Mouse (Mus musculus): ENCODE results near the gene Cmtr1. TPM values are rescaled to one million over a fixed set of nuclear protein-coding genes. Genes with fewer than 3 reads are reported as not detected.

Cmtr1 gene
- polyA plus RNA-seq, 1 experiment: 90.6 TPM

DNA sequence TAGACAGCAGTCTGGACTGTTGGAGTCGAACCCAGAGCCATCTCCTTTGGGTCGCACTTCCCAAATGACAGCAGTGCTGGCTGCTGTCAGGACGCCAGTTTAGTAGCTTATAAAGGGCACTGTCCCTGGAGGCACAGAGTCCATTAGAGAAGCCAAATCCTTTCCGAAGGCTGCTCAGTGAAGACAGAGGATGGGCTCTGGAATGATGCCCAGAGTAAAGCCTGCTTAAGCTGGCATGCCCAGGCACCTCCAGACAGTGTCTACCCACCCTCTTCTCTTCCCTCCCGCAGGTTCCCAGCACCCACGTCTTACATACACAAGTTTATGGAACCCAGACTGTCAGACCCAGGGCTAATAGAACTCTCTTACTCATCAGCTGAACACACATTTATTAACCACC is 64.2 kb downstream of the Cmtr1 start:
- 83% methylated on average over 6 of the region's 6 CpGs for WGBS
- no peak overlapping the region for H3K4me3 ChIP-seq (replicated peaks; ENCODE audit: control insufficient read depth, low read depth, low read length)
- no peak overlapping the region for H3K27ac ChIP-seq (ENCODE audit: control insufficient read depth, insufficient read depth, low read depth, low read length, poor library complexity)
- TF ChIP-seq POLR2A (IDR thresholded peaks at IDR 0.05; ENCODE audit: borderline replicate concordance, control insufficient read depth, low read depth, low read length) (no peak), CTCF (IDR thresholded peaks at IDR 0.05; ENCODE audit: control insufficient read depth, insufficient read depth, low read length) (no peak)
- peaks cover 2% of the 10 kb centered on the region; the same call in 1 of the 2 replicates for H3K4me1 ChIP-seq (ENCODE audit: control insufficient read depth, insufficient read depth, low read length)

DNA sequence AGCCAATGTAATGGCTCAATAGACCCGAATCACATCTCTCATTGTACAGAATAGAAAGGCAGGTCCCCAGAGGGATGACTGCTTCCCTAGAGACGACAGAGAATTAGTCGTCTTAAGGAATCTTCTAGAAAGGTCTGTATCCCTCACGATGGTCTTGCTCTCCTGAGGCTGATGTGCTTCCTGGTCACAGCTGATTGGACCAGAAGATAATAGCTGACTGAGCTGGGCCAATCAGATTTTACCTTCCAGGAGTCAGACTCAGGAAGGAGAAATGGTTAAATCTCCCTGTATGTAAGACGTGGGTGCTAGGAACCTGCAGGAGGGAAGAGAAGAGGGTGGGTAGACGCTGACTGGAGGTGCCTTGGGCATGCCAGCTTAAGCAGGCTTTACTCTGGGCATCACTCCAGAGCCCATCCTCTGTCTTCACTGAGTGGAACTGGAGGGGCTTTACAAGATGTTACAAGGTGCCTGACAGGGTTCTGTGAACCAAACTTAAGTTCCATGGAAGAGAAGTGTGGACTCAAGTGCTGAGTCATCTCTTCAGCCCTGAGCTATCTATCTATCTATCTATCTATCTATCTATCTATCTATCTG is 64.7 kb downstream of the Cmtr1 start:
- Histone ChIP-seq H3K27ac (ENCODE audit: control insufficient read depth, insufficient read depth, low read depth, low read length, poor library complexity) (no peak overlapping the region), H3K4me3 (replicated peaks; ENCODE audit: control insufficient read depth, low read depth, low read length) (no peak overlapping the region), H3K4me1 (ENCODE audit: control insufficient read depth, insufficient read depth, low read length) (no peaks in the 10 kb centered on the region)
- 53% methylated on average over 6 of the region's 6 CpGs for WGBS
- TF ChIP-seq POLR2A (IDR thresholded peaks at IDR 0.05; ENCODE audit: borderline replicate concordance, control insufficient read depth, low read depth, low read length) (no peak), CTCF (IDR thresholded peaks at IDR 0.05; ENCODE audit: control insufficient read depth, insufficient read depth, low read length) (no peak)

DNA sequence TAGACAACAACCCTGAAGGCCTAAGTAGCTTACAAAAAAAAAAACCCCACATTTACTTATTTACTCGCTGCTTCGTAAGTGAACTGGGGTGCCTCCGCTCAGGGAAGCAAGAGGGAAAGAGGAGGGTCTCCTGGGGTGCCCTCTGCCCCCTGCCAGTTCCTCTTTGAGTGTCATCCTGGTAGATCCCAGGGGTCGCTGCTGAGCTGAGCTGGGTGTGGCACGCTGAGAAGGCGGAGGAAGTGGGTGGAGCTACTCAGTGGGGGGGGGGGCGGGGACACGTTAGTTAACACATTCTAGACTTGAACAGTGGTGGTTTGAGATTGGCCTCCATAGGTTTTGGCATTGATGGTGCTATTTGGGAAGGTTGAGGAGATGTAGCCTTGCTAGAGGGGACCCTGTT is 67.7 kb downstream of the Cmtr1 start:
- WGBS: 43% methylated on average over 8 of the region's 8 CpGs
- no peaks in the 10 kb centered on the region for H3K4me1 ChIP-seq (ENCODE audit: control insufficient read depth, insufficient read depth, low read length)
- TF ChIP-seq POLR2A (IDR thresholded peaks at IDR 0.05; ENCODE audit: borderline replicate concordance, control insufficient read depth, low read depth, low read length): no peak
- H3K4me3 ChIP-seq (replicated peaks; ENCODE audit: control insufficient read depth, low read depth, low read length): no peak overlapping the region
- H3K27ac ChIP-seq (ENCODE audit: control insufficient read depth, insufficient read depth, low read depth, low read length, poor library complexity): no peak overlapping the region

DNA sequence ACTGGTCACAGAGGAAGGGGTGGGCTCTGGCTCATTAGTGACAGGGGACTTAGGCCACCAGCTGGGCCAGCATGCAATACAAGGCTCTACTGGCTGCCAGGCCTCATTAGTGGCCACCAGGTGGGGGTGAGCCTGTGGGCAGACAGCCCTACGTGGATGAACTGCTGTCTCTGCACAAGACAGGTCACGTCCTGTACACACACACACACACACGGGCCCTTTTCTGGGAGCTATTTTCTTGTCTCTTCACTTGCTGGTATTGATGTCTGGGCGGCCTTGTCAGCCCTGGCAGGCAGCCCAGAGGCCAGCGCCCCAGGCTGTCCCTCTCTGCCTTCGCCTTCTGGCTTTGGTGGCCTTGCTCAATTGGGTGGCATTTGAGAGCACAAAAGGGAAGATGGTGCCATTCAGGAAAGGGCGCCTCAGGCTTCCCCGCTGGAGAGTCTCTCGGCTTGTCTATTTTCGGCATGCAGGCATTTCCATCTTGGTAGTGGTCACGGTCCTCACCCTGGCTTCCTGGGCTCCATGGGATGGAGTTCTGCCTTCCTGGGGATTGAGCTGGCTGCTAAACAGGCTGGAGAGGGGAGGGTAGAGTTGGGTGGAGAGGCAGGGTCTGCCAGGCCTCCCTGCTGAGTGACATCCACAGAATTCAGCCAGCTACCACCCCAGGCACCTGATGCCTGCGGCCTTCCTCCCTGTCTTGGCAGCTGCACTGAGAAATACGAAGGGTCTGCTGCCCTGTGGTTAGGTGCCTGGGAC is 70.3 kb downstream of the Cmtr1 start:
- H3K4me1 ChIP-seq (ENCODE audit: control insufficient read depth, insufficient read depth, low read length): no peaks in the 10 kb centered on the region
- 55% methylated on average over 13 of the region's 13 CpGs for WGBS
- no peak overlapping the region for H3K27ac ChIP-seq (ENCODE audit: control insufficient read depth, insufficient read depth, low read depth, low read length, poor library complexity)

DNA sequence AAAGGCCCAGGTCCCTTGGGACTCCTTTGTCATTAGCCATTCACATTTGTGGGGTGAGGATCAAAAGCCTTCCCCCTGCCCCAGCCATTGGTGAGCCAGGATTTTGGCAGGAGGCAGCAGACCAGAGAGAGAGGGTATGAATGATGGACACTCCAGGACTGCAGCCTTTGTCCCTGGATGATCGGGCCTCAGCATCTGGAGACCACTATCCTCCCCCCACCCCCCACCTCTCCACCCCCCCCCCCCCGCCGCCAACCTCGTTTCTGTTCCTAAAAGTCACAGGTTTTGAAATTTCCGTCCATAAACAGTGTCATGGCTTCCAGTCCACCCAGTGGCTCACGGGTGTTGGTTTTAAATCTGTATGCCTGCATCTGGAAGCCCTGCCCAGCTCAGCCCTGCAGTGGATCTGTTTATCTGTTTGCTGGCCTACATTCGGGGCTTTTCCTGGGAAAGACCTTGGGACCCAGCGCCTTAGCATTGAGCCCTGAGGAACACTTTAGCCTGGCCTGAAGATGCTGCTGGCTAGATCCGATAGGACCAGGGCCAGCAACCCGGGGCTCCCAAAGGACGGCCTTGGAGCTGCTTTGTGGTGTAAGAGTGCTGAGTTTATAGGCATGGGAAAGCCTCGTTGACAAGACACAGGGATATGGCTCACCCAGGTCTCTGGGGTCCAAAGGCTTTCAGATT is 71.0 kb downstream of the Cmtr1 start:
- TF ChIP-seq POLR2A (IDR thresholded peaks at IDR 0.05; ENCODE audit: borderline replicate concordance, control insufficient read depth, low read depth, low read length) (no peak), CTCF (IDR thresholded peaks at IDR 0.05; ENCODE audit: control insufficient read depth, insufficient read depth, low read length) (no peak)
- no peaks in the 10 kb centered on the region for H3K4me1 ChIP-seq (ENCODE audit: control insufficient read depth, insufficient read depth, low read length)
- WGBS: 67% methylated on average over 12 of the region's 12 CpGs

More for the DNA sequence above, 70.3 kb downstream of the Cmtr1 start:
- TF ChIP-seq CTCF (IDR thresholded peaks at IDR 0.05; ENCODE audit: control insufficient read depth, insufficient read depth, low read length): no peak
- no peak for TF ChIP-seq POLR2A (IDR thresholded peaks at IDR 0.05; ENCODE audit: borderline replicate concordance, control insufficient read depth, low read depth, low read length)
- no peak overlapping the region for H3K4me3 ChIP-seq (replicated peaks; ENCODE audit: control insufficient read depth, low read depth, low read length)

DNA sequence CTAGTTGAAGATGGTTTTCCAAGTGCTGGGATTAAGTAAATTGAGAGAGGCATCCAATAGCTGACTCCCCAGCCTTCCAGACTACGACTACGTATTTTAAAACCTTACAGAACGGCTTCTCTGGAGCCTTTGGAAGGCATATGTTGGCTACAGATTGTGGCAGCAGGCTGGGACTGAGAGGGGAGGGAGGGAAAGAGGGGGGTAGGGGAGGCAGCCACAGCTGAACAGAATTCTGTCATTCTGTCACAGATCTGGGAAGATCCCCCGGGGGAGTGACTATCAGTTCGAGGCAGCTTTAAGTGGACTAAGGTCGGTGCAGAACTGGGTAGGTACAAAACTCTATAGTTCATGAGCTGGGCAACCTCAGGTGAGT is 71.5 kb downstream of the Cmtr1 start:
- WGBS: 69% methylated on average over 6 of the region's 6 CpGs
- Histone ChIP-seq H3K4me3 (replicated peaks; ENCODE audit: control insufficient read depth, low read depth, low read length) (no peak overlapping the region), H3K27ac (ENCODE audit: control insufficient read depth, insufficient read depth, low read depth, low read length, poor library complexity) (no peak overlapping the region), H3K4me1 (ENCODE audit: control insufficient read depth, insufficient read depth, low read length) (no peaks in the 10 kb centered on the region)
- TF ChIP-seq CTCF (IDR thresholded peaks at IDR 0.05; ENCODE audit: control insufficient read depth, insufficient read depth, low read length): no peak
- no peak for TF ChIP-seq POLR2A (IDR thresholded peaks at IDR 0.05; ENCODE audit: borderline replicate concordance, control insufficient read depth, low read depth, low read length)

More for the DNA sequence above, 71.0 kb downstream of the Cmtr1 start:
- Histone ChIP-seq H3K27ac (ENCODE audit: control insufficient read depth, insufficient read depth, low read depth, low read length, poor library complexity) (no peak overlapping the region), H3K4me3 (replicated peaks; ENCODE audit: control insufficient read depth, low read depth, low read length) (no peak overlapping the region)

DNA sequence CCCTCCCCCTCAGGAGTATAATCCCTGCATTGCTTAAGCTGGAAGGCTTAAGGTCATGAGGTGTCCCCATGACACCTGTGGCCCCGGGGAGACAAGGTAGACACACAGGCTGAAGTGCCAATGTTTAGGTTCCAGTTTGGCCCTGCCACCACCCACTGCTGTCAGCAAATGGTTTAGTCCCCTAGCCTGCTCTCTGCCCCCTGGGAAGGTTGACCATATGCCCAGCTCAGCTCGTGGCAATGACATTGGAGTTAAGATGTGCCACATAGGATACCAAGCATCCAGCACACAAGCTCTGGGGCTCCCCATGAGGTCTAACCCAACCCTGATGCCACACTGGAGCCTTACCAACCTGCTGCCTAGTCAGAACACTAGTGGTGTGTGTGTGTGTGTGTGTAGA is 72.1 kb downstream of the Cmtr1 start:
- Histone ChIP-seq H3K27ac (ENCODE audit: control insufficient read depth, insufficient read depth, low read depth, low read length, poor library complexity) (no peak overlapping the region), H3K4me3 (replicated peaks; ENCODE audit: control insufficient read depth, low read depth, low read length) (no peak overlapping the region), H3K4me1 (ENCODE audit: control insufficient read depth, insufficient read depth, low read length) (no peaks in the 10 kb centered on the region)
- TF ChIP-seq POLR2A (IDR thresholded peaks at IDR 0.05; ENCODE audit: borderline replicate concordance, control insufficient read depth, low read depth, low read length): no peak
- TF ChIP-seq CTCF (IDR thresholded peaks at IDR 0.05; ENCODE audit: control insufficient read depth, insufficient read depth, low read length): no peak
- WGBS: 74% methylated on average over 2 of the region's 2 CpGs

DNA sequence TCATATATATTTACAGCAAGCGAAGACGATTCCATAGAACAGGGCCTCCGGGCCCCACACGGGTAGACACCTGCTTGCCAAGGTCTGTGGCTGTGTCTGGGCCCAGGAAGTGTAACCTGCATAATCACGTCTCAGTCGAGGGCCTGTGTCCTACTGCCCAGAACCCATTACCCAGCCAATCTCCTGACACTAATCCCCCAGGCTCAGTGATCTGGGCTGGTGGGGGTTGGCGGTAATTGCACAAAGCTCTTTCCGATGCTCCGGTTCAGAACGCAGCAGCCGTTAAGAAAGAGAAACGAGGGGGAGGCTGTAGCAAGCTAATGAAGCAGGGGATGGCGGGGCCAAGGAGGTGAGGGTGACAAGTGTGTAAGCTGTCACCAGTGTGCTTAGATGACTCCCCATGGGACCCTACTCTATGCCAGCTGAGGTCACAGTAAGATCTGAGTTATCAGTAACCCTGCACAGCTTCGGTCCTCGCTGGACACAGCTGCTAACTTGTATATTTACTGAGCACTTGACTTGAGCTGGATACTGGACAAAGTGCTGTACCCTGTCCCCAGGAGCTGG is 76.1 kb downstream of the Cmtr1 start:
- 82% methylated on average over 15 of the region's 15 CpGs for WGBS
- Histone ChIP-seq H3K4me1 (ENCODE audit: control insufficient read depth, insufficient read depth, low read length) (no peaks in the 10 kb centered on the region; the same call in 1 of the 2 replicates), H3K27ac (ENCODE audit: control insufficient read depth, insufficient read depth, low read depth, low read length, poor library complexity) (no peak overlapping the region), H3K4me3 (replicated peaks; ENCODE audit: control insufficient read depth, low read depth, low read length) (no peak overlapping the region)
- TF ChIP-seq CTCF (IDR thresholded peaks at IDR 0.05; ENCODE audit: control insufficient read depth, insufficient read depth, low read length): no peak
- TF ChIP-seq POLR2A (IDR thresholded peaks at IDR 0.05; ENCODE audit: borderline replicate concordance, control insufficient read depth, low read depth, low read length): no peak
